Mouse (Mus musculus): Measurements from ENCODE around the gene Med12l. TPM values are rescaled to one million over a fixed set of nuclear protein-coding genes. Genes with fewer than 3 reads are reported as not detected.

Gene Med12l
- polyA plus RNA-seq, 1 experiment from 2014 or later, result 1.8 TPM

- H3K4me3 ChIP-seq, result no peak overlapping the region
- H3K27ac ChIP-seq, result no peak overlapping the region
- H3K9me3 ChIP-seq, result no peaks in the 10 kb centered on the region
- 94% methylated on average over 5 of the region's 5 CpGs for WGBS
- H3K9ac ChIP-seq, result no peak overlapping the region
- no peak for ATAC-seq (ENCODE audit: low FRiP score, low read depth)
- no peaks in the 10 kb centered on the region for H3K36me3 ChIP-seq
- no peak overlapping the region for H3K4me2 ChIP-seq (replicated peaks)
- peaks cover 3% of the 10 kb centered on the region; the same call in 1 of the 2 replicates for H3K4me1 ChIP-seq
- no peaks in the 10 kb centered on the region for H3K27me3 ChIP-seq
These were observed 151.4 kb downstream of the Med12l start for GRCm38 (mm10) chr3:59157048-59157447.

DNA sequence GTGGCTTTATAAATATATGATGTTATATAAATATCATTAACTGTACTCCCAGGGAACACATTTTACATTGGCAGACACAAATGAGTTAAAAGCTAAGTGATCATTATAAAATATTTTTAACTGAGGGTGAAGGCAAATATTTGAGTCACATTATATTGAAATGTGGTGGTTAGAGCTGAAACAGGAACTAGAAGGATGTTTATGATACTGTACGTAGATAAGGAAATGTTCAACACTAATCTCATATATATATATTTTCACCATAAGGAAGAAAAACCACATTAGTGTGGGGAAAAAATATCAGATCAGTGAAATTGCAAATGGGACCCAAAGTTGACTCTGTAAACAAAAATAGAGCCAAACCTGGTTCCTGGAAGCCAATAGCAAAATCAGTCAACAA is 154.8 kb downstream of the Med12l start:
- Histone ChIP-seq H3K4me2 (replicated peaks) (no peak overlapping the region), H3K4me3 (no peak overlapping the region), H3K4me1 (no peaks in the 10 kb centered on the region), H3K36me3 (no peaks in the 10 kb centered on the region), H3K9me3 (no peaks in the 10 kb centered on the region), H3K27me3 (no peaks in the 10 kb centered on the region), H3K9ac (no peak overlapping the region), H3K27ac (no peak overlapping the region)
- ATAC-seq (ENCODE audit: low FRiP score, low read depth), result no peak
- 75% methylated on average over 1 of the region's 1 CpGs for WGBS

DNA sequence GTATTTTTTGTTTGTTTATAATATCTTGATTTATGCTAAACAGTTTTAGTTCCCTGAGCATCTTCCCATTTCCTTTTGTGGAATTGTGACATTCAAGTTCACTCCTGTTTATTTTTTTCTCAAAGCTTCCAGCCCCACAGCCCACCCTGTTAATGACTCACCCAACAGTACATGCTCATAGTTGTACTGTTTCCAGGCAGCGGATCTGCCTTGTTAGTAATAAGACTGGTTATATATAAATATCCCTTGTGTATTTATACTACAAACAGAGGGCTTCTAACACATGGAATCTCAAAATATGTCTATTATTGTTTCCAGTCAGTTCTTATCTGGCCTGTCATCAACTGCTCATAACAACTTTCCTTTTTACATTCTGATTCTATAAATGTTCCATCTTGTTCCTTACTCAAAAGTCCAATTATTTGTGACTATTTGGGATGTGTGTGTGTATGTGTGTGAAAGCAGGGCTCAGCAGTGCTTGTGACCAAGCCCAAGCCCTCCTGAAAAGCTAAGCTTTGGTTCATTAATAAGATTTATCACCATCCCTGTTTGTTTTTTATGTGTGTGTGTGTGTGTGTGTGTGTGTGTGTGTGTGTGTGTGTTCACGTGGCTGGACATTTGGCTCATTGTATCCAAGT is 161.9 kb downstream of the Med12l start:
- Histone ChIP-seq H3K36me3 (no peaks in the 10 kb centered on the region), H3K4me2 (replicated peaks) (no peak overlapping the region), H3K4me3 (no peak overlapping the region), H3K27ac (no peak overlapping the region), H3K9me3 (no peaks in the 10 kb centered on the region), H3K4me1 (no peaks in the 10 kb centered on the region), H3K27me3 (no peaks in the 10 kb centered on the region), H3K9ac (no peak overlapping the region)
- 63% methylated on average over 2 of the region's 2 CpGs for WGBS
- ATAC-seq (ENCODE audit: low FRiP score, low read depth), result no peak

- no peaks in the 10 kb centered on the region for H3K4me1 ChIP-seq
- H3K9me3 ChIP-seq, result no peaks in the 10 kb centered on the region
- H3K27me3 ChIP-seq, result no peaks in the 10 kb centered on the region
- 84% methylated on average over 6 of the region's 6 CpGs for WGBS
- ATAC-seq (ENCODE audit: low FRiP score, low read depth), result no peak
- H3K27ac ChIP-seq, result no peak overlapping the region
- no peak overlapping the region for H3K9ac ChIP-seq
- no peak overlapping the region for H3K4me3 ChIP-seq
- H3K36me3 ChIP-seq, result no peaks in the 10 kb centered on the region
- no peak overlapping the region for H3K4me2 ChIP-seq (replicated peaks)
These were observed 162.9 kb downstream of the Med12l start for GRCm38 (mm10) chr3:59168476-59168875.

GRCm38 (mm10) chr3:59169215-59169614 is 163.6 kb downstream of the Med12l start:
- Histone ChIP-seq H3K4me1 (no peaks in the 10 kb centered on the region), H3K27me3 (no peaks in the 10 kb centered on the region), H3K36me3 (no peaks in the 10 kb centered on the region), H3K4me2 (replicated peaks) (no peak overlapping the region), H3K4me3 (no peak overlapping the region), H3K9me3 (no peaks in the 10 kb centered on the region), H3K9ac (no peak overlapping the region), H3K27ac (no peak overlapping the region)
- WGBS, result 69% methylated on average over 4 of the region's 4 CpGs
- no peak for ATAC-seq (ENCODE audit: low FRiP score, low read depth)

- Histone ChIP-seq H3K9ac (no peak overlapping the region), H3K27ac (no peak overlapping the region), H3K36me3 (no peaks in the 10 kb centered on the region), H3K4me3 (no peak overlapping the region), H3K9me3 (no peaks in the 10 kb centered on the region), H3K27me3 (no peaks in the 10 kb centered on the region), H3K4me2 (replicated peaks) (no peak overlapping the region), H3K4me1 (no peaks in the 10 kb centered on the region)
- ATAC-seq (ENCODE audit: low FRiP score, low read depth), result no peak
- 41% methylated on average over 2 of the region's 2 CpGs for WGBS
These were observed 164.4 kb downstream of the Med12l start for GRCm38 (mm10) chr3:59169921-59170627.

DNA sequence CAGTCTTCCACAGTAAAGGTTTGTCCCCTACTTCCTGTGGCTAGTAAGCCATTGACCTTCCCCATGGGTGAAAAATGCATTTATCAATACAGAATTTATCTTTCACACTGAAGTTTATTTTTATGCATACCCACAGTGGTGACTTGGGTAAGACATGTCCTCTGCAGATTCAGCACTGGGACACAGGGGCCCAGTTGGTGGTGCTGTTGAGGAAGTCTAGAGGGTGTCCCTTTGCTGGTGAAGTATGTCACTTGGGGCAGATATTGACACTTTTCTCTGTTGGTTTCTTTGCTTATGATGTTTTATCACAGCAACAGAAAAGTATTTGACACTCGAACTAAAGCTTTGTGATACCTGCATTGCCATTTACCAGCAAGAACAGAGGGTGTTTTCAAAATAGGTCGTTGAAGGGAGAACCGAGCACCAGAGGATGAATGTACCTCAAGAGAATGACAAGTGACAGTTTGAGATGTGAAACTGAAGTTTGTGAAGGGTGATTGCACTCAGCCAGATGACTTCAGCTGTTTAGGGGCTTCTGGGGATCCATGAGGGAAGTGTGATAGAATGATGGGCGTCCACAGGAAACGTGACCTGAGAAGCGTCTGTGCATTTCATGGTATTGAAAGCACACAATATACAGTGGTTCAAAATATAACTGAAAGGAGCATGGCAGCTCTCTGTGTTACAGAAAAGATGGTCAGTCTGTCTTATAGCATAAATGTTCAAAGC is 169.0 kb downstream of the Med12l start:
- Histone ChIP-seq H3K4me2 (replicated peaks) (no peak overlapping the region), H3K27me3 (no peaks in the 10 kb centered on the region), H3K27ac (no peak overlapping the region), H3K36me3 (no peaks in the 10 kb centered on the region), H3K4me3 (no peak overlapping the region), H3K4me1 (no peaks in the 10 kb centered on the region), H3K9ac (no peak overlapping the region), H3K9me3 (no peaks in the 10 kb centered on the region)
- ATAC-seq (ENCODE audit: low FRiP score, low read depth), result no peak
- 76% methylated on average over 6 of the region's 6 CpGs for WGBS

GRCm38 (mm10) chr3:59175234-59175633 is 169.6 kb downstream of the Med12l start:
- 28% methylated on average over 5 of the region's 5 CpGs for WGBS
- Histone ChIP-seq H3K4me2 (replicated peaks) (no peak overlapping the region), H3K9me3 (no peaks in the 10 kb centered on the region), H3K4me1 (no peaks in the 10 kb centered on the region), H3K9ac (no peak overlapping the region), H3K27me3 (no peaks in the 10 kb centered on the region), H3K36me3 (no peaks in the 10 kb centered on the region), H3K27ac (no peak overlapping the region), H3K4me3 (no peak overlapping the region)
- ATAC-seq (ENCODE audit: low FRiP score, low read depth), result peak; percentile 64; the same call in 1 of the 2 replicates

GRCm38 (mm10) chr3:59176871-59177270 is 171.2 kb downstream of the Med12l start:
- Histone ChIP-seq H3K4me3 (no peak overlapping the region), H3K9me3 (no peaks in the 10 kb centered on the region), H3K4me2 (replicated peaks) (no peak overlapping the region), H3K4me1 (no peaks in the 10 kb centered on the region), H3K36me3 (no peaks in the 10 kb centered on the region), H3K27ac (no peak overlapping the region), H3K27me3 (no peaks in the 10 kb centered on the region), H3K9ac (no peak overlapping the region)
- WGBS, result 78% methylated on average over 5 of the region's 5 CpGs
- no peak for ATAC-seq (ENCODE audit: low FRiP score, low read depth)

GRCm38 (mm10) chr3:59181134-59181533 is 175.5 kb downstream of the Med12l start:
- ATAC-seq (ENCODE audit: low FRiP score, low read depth), result no peak
- H3K4me2 ChIP-seq (replicated peaks), result no peak overlapping the region
- no peaks in the 10 kb centered on the region for H3K36me3 ChIP-seq
- H3K4me3 ChIP-seq, result no peak overlapping the region
- WGBS, result 58% methylated on average over 5 of the region's 5 CpGs
- no peak overlapping the region for H3K27ac ChIP-seq
- H3K9ac ChIP-seq, result no peak overlapping the region
- no peaks in the 10 kb centered on the region for H3K9me3 ChIP-seq
- H3K27me3 ChIP-seq, result no peaks in the 10 kb centered on the region
- H3K4me1 ChIP-seq, result no peaks in the 10 kb centered on the region

- Histone ChIP-seq H3K9ac (no peak overlapping the region), H3K36me3 (no peaks in the 10 kb centered on the region), H3K27ac (no peak overlapping the region), H3K4me1 (no peaks in the 10 kb centered on the region), H3K9me3 (no peaks in the 10 kb centered on the region), H3K27me3 (no peaks in the 10 kb centered on the region), H3K4me2 (replicated peaks) (no peak overlapping the region), H3K4me3 (no peak overlapping the region)
- no peak for ATAC-seq (ENCODE audit: low FRiP score, low read depth)
These were observed 176.5 kb downstream of the Med12l start for GRCm38 (mm10) chr3:59182129-59182528.

DNA sequence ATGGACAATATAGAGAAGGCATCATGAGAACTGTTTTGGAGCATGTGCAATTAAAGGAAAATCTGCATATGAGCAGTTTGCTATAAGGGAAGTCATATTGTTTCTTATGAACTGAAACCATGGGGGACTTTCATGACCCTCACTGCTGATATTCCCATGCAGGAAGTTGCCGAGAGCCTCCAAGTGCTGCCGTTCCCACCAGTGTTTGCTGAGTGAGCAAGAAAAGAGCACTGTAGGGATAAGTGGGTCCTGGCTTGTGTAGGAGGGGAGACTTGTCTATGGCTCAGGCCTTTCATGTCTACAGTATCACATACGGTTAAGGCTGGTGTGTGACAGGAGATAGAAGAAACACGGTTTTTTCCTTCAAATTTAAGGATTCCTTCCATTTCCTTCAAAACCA is 180.0 kb downstream of the Med12l start:
- 88% methylated on average over 4 of the region's 4 CpGs for WGBS
- no peak for ATAC-seq (ENCODE audit: low FRiP score, low read depth)

More for the DNA sequence above, 180.0 kb downstream of the Med12l start:
- no peaks in the 10 kb centered on the region for H3K4me1 ChIP-seq
- H3K36me3 ChIP-seq, result no peaks in the 10 kb centered on the region
- no peak overlapping the region for H3K27ac ChIP-seq
- no peak overlapping the region for H3K4me2 ChIP-seq (replicated peaks)
- no peaks in the 10 kb centered on the region for H3K27me3 ChIP-seq
- no peak overlapping the region for H3K4me3 ChIP-seq
- H3K9me3 ChIP-seq, result no peaks in the 10 kb centered on the region
- H3K9ac ChIP-seq, result no peak overlapping the region

Data from limb, embryonic 13.5 days (tissue).